Mouse (Mus musculus): ENCODE data around the gene Gipr. TPM values are rescaled to one million over a fixed set of nuclear protein-coding genes. Genes with fewer than 3 reads are reported as not detected.

Gipr gene
- total RNA-seq, 1 experiment = 1.5 TPM

DNA sequence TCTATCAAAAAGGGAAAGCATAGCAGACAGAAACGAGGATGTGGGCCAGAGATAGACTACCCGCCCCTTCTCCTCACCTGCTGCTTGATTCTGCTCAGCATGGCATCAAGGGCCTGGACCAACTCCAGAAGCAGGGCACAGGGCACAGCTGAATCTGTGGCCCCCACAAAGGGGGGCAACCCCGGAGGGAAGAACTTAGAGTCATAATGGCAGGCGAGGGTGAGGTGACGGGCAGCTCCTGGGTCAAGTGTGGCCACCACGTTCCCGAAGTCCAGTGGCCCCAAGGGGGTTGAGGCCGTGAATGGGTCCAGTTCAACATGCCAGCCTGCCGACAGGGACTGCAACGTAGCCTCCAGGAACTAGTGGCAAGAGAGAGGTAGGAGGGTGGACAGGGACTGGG is 19.1 kb downstream of the Gipr start:
- no peaks in the 10 kb centered on the region for H3K9me3 ChIP-seq (ENCODE audit: control insufficient read depth, insufficient read depth, low read depth, low read length)
- H3K27ac ChIP-seq (ENCODE audit: insufficient read depth, low read depth, low read length, poor library complexity, severe bottlenecking) = no peak overlapping the region
- H3K4me3 ChIP-seq (ENCODE audit: insufficient read depth in 1 of 2, low read depth in 1 of 2, low read length in 2 of 2, poor library complexity in 1 of 2, severe bottlenecking in 1 of 2) = no peak overlapping the region
- H3K9ac ChIP-seq (ENCODE audit: insufficient read depth, low read depth, low read length, poor library complexity, severe bottlenecking) = no peak overlapping the region
- in situ Hi-C loops (cut with MboI; ENCODE audit: low sequenced_read_pairs in 2 of 2, unreplicated experiment in 2 of 2) = no loop called here
- H3K4me1 ChIP-seq (ENCODE audit: control insufficient read depth in 2 of 2, insufficient read depth in 2 of 2, low read length in 2 of 2, poor library complexity in 1 of 2) = peaks cover 5 to 7% of the 10 kb centered on the region in 2 experiments; a peak in 1 of 4 replicates
- TF ChIP-seq ZNF384 (IDR thresholded peaks at IDR 0.05; ENCODE audit: low read depth, low read length) (no peak), CHD2 (IDR thresholded peaks at IDR 0.05; ENCODE audit: low read depth, low read length) (no peak), MAFK (IDR thresholded peaks at IDR 0.05; ENCODE audit: insufficient read depth, low read depth, low read length) (no peak), HCFC1 (IDR thresholded peaks at IDR 0.05; ENCODE audit: borderline replicate concordance, insufficient read depth, low read length) (no peak), ZC3H11A (IDR thresholded peaks at IDR 0.05; ENCODE audit: borderline replicate concordance, low read depth, low read length) (no peak)
- peaks cover 9% of the 10 kb centered on the region; the same call in 1 of the 2 replicates for H3K36me3 ChIP-seq (ENCODE audit: control insufficient read depth, insufficient read depth, low read length, poor library complexity, severe bottlenecking)
- DNase-seq (ENCODE audit: low read depth, low spot score) = no peak

- H3K27ac ChIP-seq (ENCODE audit: insufficient read depth, low read depth, low read length, poor library complexity, severe bottlenecking) = no peak overlapping the region
- TF ChIP-seq CHD2 (IDR thresholded peaks at IDR 0.05; ENCODE audit: low read depth, low read length) = no peak
- no peak for TF ChIP-seq ZC3H11A (IDR thresholded peaks at IDR 0.05; ENCODE audit: borderline replicate concordance, low read depth, low read length)
- no peak for TF ChIP-seq HCFC1 (IDR thresholded peaks at IDR 0.05; ENCODE audit: borderline replicate concordance, insufficient read depth, low read length)
- TF ChIP-seq MAFK (IDR thresholded peaks at IDR 0.05; ENCODE audit: insufficient read depth, low read depth, low read length) = no peak
- peak; percentile 94 for TF ChIP-seq ZNF384 (IDR thresholded peaks at IDR 0.05; ENCODE audit: low read depth, low read length)
- no peak overlapping the region for H3K4me3 ChIP-seq (ENCODE audit: insufficient read depth in 1 of 2, low read depth in 1 of 2, low read length in 2 of 2, poor library complexity in 1 of 2, severe bottlenecking in 1 of 2)
- in situ Hi-C loops (cut with MboI; ENCODE audit: low sequenced_read_pairs in 2 of 2, unreplicated experiment in 2 of 2) = no loop called here
- H3K36me3 ChIP-seq (ENCODE audit: control insufficient read depth, insufficient read depth, low read length, poor library complexity, severe bottlenecking) = peaks cover 16% of the 10 kb centered on the region; the same call in 1 of the 2 replicates
- H3K9ac ChIP-seq (ENCODE audit: insufficient read depth, low read depth, low read length, poor library complexity, severe bottlenecking) = 0 out of 2 replicates have a peak overlapping the region, but pooled peaks have one; percentile 42
- peaks cover 0 to 21% of the 10 kb centered on the region in 2 experiments; a peak in 2 of 4 replicates for H3K4me1 ChIP-seq (ENCODE audit: control insufficient read depth in 2 of 2, insufficient read depth in 2 of 2, low read length in 2 of 2, poor library complexity in 1 of 2)
- DNase-seq (ENCODE audit: low read depth, low spot score) = no peak
- H3K9me3 ChIP-seq (ENCODE audit: control insufficient read depth, insufficient read depth, low read depth, low read length) = no peaks in the 10 kb centered on the region
Measured at GRCm38 (mm10) chr7:19137380-19137779, 28.5 kb downstream of the Gipr start.

- no peak overlapping the region for H3K27ac ChIP-seq (ENCODE audit: insufficient read depth, low read depth, low read length, poor library complexity, severe bottlenecking)
- DNase-seq (ENCODE audit: low read depth, low spot score) = no peak
- H3K4me1 ChIP-seq (ENCODE audit: control insufficient read depth in 2 of 2, insufficient read depth in 2 of 2, low read length in 2 of 2, poor library complexity in 1 of 2) = peaks cover 2 to 23% of the 10 kb centered on the region in 2 experiments; a peak in 2 of 4 replicates
- H3K4me3 ChIP-seq (ENCODE audit: insufficient read depth in 1 of 2, low read depth in 1 of 2, low read length in 2 of 2, poor library complexity in 1 of 2, severe bottlenecking in 1 of 2) = peak overlapping the region in 1 of 2 experiments; percentile 26; a peak in 2 of 4 replicates
- peak overlapping the region; percentile 42 for H3K9ac ChIP-seq (ENCODE audit: insufficient read depth, low read depth, low read length, poor library complexity, severe bottlenecking)
- peaks cover 16% of the 10 kb centered on the region; the same call in 1 of the 2 replicates for H3K36me3 ChIP-seq (ENCODE audit: control insufficient read depth, insufficient read depth, low read length, poor library complexity, severe bottlenecking)
- no peaks in the 10 kb centered on the region for H3K9me3 ChIP-seq (ENCODE audit: control insufficient read depth, insufficient read depth, low read depth, low read length)
- TF ChIP-seq ZC3H11A (IDR thresholded peaks at IDR 0.05; ENCODE audit: borderline replicate concordance, low read depth, low read length) (no peak), HCFC1 (IDR thresholded peaks at IDR 0.05; ENCODE audit: borderline replicate concordance, insufficient read depth, low read length) (no peak), MAFK (IDR thresholded peaks at IDR 0.05; ENCODE audit: insufficient read depth, low read depth, low read length) (no peak), ZNF384 (IDR thresholded peaks at IDR 0.05; ENCODE audit: low read depth, low read length) (no peak), CHD2 (IDR thresholded peaks at IDR 0.05; ENCODE audit: low read depth, low read length) (no peak)
- in situ Hi-C loops (cut with MboI; ENCODE audit: low sequenced_read_pairs in 2 of 2, unreplicated experiment in 2 of 2) = no loop called here
Measured at GRCm38 (mm10) chr7:19136673-19137334, 29.1 kb downstream of the Gipr start.

DNA sequence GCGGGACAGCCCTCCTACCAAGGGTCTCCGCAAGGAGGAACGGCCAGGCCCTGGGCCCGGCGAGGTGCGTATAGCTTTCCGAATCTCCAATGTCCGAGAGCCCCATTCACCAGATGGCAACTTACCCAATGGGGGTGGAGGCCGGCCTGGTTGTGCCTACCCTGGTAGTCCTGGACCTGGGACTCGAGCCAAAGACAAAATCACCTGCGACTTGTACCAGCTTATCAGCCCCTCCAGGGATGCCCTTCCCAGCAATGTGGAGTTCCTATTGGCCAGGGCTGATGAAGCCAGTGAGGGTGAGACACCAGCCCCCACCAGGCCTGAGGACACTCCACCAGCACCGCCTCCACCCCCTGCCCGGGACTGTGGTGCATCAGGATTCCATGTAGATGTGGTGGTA is 29.8 kb downstream of the Gipr start:
- Histone ChIP-seq H3K9ac (ENCODE audit: insufficient read depth, low read depth, low read length, poor library complexity, severe bottlenecking) (peak overlapping the region; percentile 42; the same call in 1 of the 2 replicates), H3K36me3 (ENCODE audit: control insufficient read depth, insufficient read depth, low read length, poor library complexity, severe bottlenecking) (peaks cover 16% of the 10 kb centered on the region; the same call in 1 of the 2 replicates), H3K9me3 (ENCODE audit: control insufficient read depth, insufficient read depth, low read depth, low read length) (no peaks in the 10 kb centered on the region), H3K4me1 (ENCODE audit: control insufficient read depth in 2 of 2, insufficient read depth in 2 of 2, low read length in 2 of 2, poor library complexity in 1 of 2) (peaks cover 2 to 23% of the 10 kb centered on the region in 2 experiments; a peak in 2 of 4 replicates), H3K4me3 (ENCODE audit: insufficient read depth in 1 of 2, low read depth in 1 of 2, low read length in 2 of 2, poor library complexity in 1 of 2, severe bottlenecking in 1 of 2) (no peak overlapping the region; a peak in 1 of 4 replicates), H3K27ac (ENCODE audit: insufficient read depth, low read depth, low read length, poor library complexity, severe bottlenecking) (no peak overlapping the region)
- no peak for TF ChIP-seq ZNF384 (IDR thresholded peaks at IDR 0.05; ENCODE audit: low read depth, low read length)
- DNase-seq (ENCODE audit: low read depth, low spot score) = no peak
- in situ Hi-C loops (cut with MboI; ENCODE audit: low sequenced_read_pairs in 2 of 2, unreplicated experiment in 2 of 2) = no loop called here

All from ES-E14 (cell line).